Mouse (Mus musculus) stomach, embryonic 15.5 days (tissue): ENCODE measurements at regions not wholly inside any gene's neighbourhood (a gene's known extent, or its start where the extent isn't known, plus 50 kb on each side); places are given as distances from the start of the nearest gene placed in this dataset.

ENCODE experiments used
- ATAC-seq: fragments of 200-750 bp; cut with Nextera tagmentation; 2 replicates; pipeline ENCODE4 v1.8.0; 2017; ENCODE audit warnings: low read depth, moderate number of reproducible peaks, moderate TSS enrichment; ENCODE audit not compliant: insufficient read depth, low FRiP score
- H3K27ac ChIP-seq: fragments of 300-500 bp; sonication (generic); 2 replicates; pipeline ENCODE4 v1.5.1; 2015; ENCODE audit warnings: mild to moderate bottlenecking, inconsistent platforms
- H3K27me3 ChIP-seq: fragments of 300-500 bp; sonication (generic); replicated peaks from 2 replicates; pipeline ENCODE4 v1.6.1; 2015; ENCODE audit warnings: inconsistent platforms
- H3K36me3 ChIP-seq: fragments of 300-500 bp; sonication (generic); 2 replicates; pipeline ENCODE4 v1.6.1; 2015; ENCODE audit warnings: inconsistent platforms
- H3K4me1 ChIP-seq: fragments of 300-500 bp; sonication (generic); 2 replicates; pipeline ENCODE4 v1.6.1; 2015; ENCODE audit warnings: inconsistent platforms
- H3K4me2 ChIP-seq: fragments of 300-500 bp; sonication (generic); 2 replicates; pipeline ENCODE4 v1.6.1; 2015; ENCODE audit warnings: mild to moderate bottlenecking, inconsistent platforms
- H3K4me3 ChIP-seq: fragments of 300-500 bp; sonication (generic); replicated peaks from 2 replicates; pipeline ENCODE4 v1.5.1; 2015; ENCODE audit warnings: inconsistent platforms
- H3K9ac ChIP-seq: fragments of 300-500 bp; sonication (generic); 2 replicates; pipeline ENCODE4 v1.6.1; 2015; ENCODE audit warnings: inconsistent platforms
- H3K9me3 ChIP-seq: fragments of 300-500 bp; sonication (generic); 2 replicates; pipeline ENCODE4 v1.6.1; 2016; ENCODE audit warnings: inconsistent platforms
- WGBS: fragments of 180-500 bp; shearing (Covaris S2); methylation state at CpG from one replicate; pipeline ENCODE4 v1.1.7; 2015; 5-methylcytosine and 5-hydroxymethylcytosine counted together

- WGBS = 56% methylated on average over 2 of the region's 2 CpGs
- ATAC-seq = no peak
- H3K4me2 ChIP-seq = no peak overlapping the region
- H3K9ac ChIP-seq = no peak overlapping the region
- H3K4me3 ChIP-seq = no peak overlapping the region
- no peaks in the 10 kb centered on the region for H3K36me3 ChIP-seq
- no peaks in the 10 kb centered on the region for H3K27me3 ChIP-seq
- no peak overlapping the region for H3K27ac ChIP-seq
- no peaks in the 10 kb centered on the region for H3K9me3 ChIP-seq
- no peaks in the 10 kb centered on the region for H3K4me1 ChIP-seq
Observed at GRCm38 (mm10) chr11:64217181-64217580, 137.9 kb upstream of the Cox10 start.

DNA sequence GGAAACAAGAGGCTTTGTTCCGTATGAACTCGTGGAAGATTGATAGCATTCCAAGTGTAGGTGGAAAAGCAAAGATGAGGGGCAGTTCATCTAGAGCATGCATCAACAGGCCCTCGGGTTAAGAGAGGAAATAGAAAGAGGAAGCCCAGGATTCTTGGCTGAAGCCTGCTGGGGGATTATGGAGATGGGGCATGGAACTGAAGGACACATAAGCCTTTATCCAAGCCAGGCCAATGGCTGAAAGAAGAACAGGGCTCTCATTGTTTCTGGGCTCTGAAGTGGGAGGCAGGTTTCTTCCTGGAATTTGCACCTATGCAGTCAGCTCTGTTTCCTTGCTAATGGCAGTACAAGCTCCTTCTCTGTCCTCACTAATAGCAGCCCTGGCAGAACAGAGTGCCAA lies 131.6 kb upstream of the Cox10 start:
- ATAC-seq = no peak
- H3K36me3 ChIP-seq = no peaks in the 10 kb centered on the region
- H3K4me3 ChIP-seq = no peak overlapping the region
- H3K9me3 ChIP-seq = no peaks in the 10 kb centered on the region
- no peak overlapping the region for H3K9ac ChIP-seq
- H3K4me1 ChIP-seq = no peaks in the 10 kb centered on the region
- no peak overlapping the region for H3K27ac ChIP-seq
- H3K27me3 ChIP-seq = no peaks in the 10 kb centered on the region
- 42% methylated on average over 3 of the region's 3 CpGs for WGBS
- no peak overlapping the region for H3K4me2 ChIP-seq

DNA sequence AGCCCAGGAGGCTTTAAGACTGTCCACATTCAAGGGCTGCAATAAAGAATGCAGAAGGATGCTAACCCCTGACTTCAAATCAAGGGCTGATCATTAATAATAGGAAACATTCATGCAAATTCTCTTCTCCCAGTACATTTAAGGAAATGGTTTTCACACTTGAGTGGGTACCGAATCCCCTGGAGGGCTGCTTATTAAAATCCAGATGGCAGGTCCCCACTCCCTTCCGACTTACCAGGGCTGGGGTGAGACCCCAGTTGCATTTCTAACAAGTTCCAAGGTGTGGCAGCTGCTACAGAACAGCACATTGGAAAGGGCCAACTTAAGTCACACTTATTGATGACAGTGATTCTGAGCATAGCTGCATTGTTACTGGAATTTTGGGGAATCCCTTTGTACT lies 129.0 kb upstream of the Cox10 start:
- no peak overlapping the region for H3K4me3 ChIP-seq
- no peaks in the 10 kb centered on the region for H3K4me1 ChIP-seq
- WGBS = 65% methylated on average over 2 of the region's 2 CpGs

GRCm38 (mm10) chr11:64207358-64207864 lies 128.1 kb upstream of the Cox10 start:
- H3K27ac ChIP-seq = no peak overlapping the region
- no peaks in the 10 kb centered on the region for H3K27me3 ChIP-seq
- H3K9me3 ChIP-seq = no peaks in the 10 kb centered on the region
- H3K36me3 ChIP-seq = no peaks in the 10 kb centered on the region
- H3K4me2 ChIP-seq = no peak overlapping the region
- no peak for ATAC-seq
- no peak overlapping the region for H3K9ac ChIP-seq
- no peaks in the 10 kb centered on the region for H3K4me1 ChIP-seq
- no peak overlapping the region for H3K4me3 ChIP-seq
- WGBS = 64% methylated on average over 4 of the region's 4 CpGs

More for the DNA sequence above, 129.0 kb upstream of the Cox10 start:
- Histone ChIP-seq H3K9ac (no peak overlapping the region), H3K27me3 (no peaks in the 10 kb centered on the region), H3K27ac (no peak overlapping the region), H3K9me3 (no peaks in the 10 kb centered on the region), H3K36me3 (no peaks in the 10 kb centered on the region), H3K4me2 (no peak overlapping the region)
- ATAC-seq = no peak

GRCm38 (mm10) chr11:64206155-64206554 lies 126.9 kb upstream of the Cox10 start:
- no peaks in the 10 kb centered on the region for H3K27me3 ChIP-seq
- ATAC-seq = no peak
- no peak overlapping the region for H3K9ac ChIP-seq
- WGBS = 70% methylated on average over 2 of the region's 2 CpGs
- no peak overlapping the region for H3K27ac ChIP-seq
- H3K4me3 ChIP-seq = no peak overlapping the region
- H3K36me3 ChIP-seq = no peaks in the 10 kb centered on the region
- no peaks in the 10 kb centered on the region for H3K9me3 ChIP-seq
- H3K4me1 ChIP-seq = no peaks in the 10 kb centered on the region
- H3K4me2 ChIP-seq = no peak overlapping the region

DNA sequence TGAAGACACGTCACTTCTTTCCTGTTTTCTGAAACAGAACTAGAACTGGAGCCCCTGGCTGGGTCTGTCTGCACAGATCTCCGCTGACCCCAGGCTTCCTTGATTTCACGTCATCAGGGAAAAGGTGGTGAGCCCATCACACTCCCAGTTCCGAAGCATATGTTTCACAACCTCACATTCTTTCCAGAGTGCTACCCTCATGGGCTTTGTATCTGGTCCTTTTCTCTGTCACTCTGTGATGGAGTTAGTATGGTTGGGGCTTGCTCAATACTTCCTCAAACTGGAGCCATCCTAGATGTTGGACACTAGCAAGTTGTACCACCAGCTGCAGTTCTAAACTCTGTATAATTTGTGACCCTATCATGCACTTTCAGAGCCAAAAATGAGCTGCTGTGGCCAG lies 125.8 kb upstream of the Cox10 start:
- Histone ChIP-seq H3K27me3 (no peaks in the 10 kb centered on the region), H3K36me3 (no peaks in the 10 kb centered on the region), H3K9me3 (no peaks in the 10 kb centered on the region), H3K27ac (no peak overlapping the region), H3K4me1 (no peaks in the 10 kb centered on the region), H3K4me2 (no peak overlapping the region), H3K9ac (no peak overlapping the region), H3K4me3 (no peak overlapping the region)
- ATAC-seq = no peak
- 80% methylated on average over 4 of the region's 4 CpGs for WGBS

DNA sequence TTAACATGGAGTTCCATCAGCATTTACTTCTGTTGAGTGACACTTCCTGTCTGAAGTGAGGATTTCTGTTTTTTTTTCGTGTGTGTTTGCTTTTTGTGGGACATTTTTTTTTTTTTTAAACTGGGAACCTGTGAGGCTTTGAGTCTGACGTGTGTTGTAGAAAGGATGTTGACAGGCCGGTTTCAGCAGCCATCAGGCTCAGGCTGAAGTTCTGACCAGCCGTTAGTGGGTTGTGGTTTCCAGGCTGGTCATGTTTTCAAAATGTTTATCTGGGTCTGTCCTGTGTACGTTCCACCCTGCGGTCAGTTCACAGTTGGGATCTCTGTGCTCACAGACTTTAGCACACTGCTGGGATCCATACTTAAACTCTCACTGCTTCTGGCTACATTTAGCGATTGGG lies 125.0 kb upstream of the Cox10 start:
- Histone ChIP-seq H3K27me3 (no peaks in the 10 kb centered on the region), H3K4me3 (no peak overlapping the region), H3K9me3 (no peaks in the 10 kb centered on the region), H3K4me1 (no peaks in the 10 kb centered on the region), H3K36me3 (no peaks in the 10 kb centered on the region), H3K9ac (no peak overlapping the region), H3K4me2 (no peak overlapping the region), H3K27ac (no peak overlapping the region)
- 46% methylated on average over 7 of the region's 7 CpGs for WGBS
- ATAC-seq = no peak

DNA sequence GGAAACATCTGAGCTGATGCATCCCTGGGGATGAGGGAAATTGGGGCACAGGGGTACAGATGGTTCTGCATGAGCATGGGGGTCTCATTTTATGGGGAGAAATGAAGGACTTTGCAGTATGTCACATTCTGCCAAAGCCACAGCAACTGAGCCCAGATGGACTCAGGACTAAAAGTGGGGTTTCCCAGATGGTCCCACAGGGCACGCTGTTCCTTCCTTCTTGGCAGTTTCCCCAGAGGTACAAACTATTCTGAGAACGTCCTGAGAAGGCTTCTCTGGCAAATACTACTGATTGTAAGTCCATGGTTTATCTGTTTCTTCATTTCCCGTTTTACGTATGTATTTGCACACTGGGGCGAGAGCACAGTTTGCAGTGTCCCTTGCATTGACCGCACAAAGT lies 121.6 kb upstream of the Cox10 start:
- Histone ChIP-seq H3K4me2 (no peak overlapping the region), H3K4me1 (no peaks in the 10 kb centered on the region), H3K27me3 (no peaks in the 10 kb centered on the region), H3K4me3 (no peak overlapping the region), H3K9ac (no peak overlapping the region), H3K36me3 (no peaks in the 10 kb centered on the region), H3K27ac (no peak overlapping the region), H3K9me3 (no peaks in the 10 kb centered on the region)
- no peak for ATAC-seq
- 76% methylated on average over 6 of the region's 6 CpGs for WGBS

DNA sequence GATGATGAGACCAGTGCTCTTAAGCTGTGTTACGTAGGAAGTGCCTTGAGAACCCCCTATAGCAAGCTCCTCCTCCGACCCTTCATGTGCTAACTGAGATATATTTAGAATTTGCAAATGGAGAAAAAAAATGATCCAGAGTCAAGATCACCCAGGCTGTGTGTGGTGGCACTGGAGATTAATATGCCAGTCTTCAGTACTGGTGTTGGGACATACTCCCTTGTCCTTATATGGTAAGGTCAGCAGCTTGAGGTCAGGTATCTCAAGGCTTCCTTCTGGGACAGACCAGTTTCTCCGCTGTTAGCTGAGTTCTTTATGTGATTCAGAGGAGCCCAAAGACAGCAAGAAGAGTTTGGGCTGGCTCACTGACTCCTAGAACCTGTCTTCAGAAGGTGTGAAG lies 116.0 kb upstream of the Cox10 start:
- H3K9me3 ChIP-seq = no peaks in the 10 kb centered on the region
- H3K36me3 ChIP-seq = no peaks in the 10 kb centered on the region
- no peak for ATAC-seq
- no peaks in the 10 kb centered on the region for H3K4me1 ChIP-seq
- 80% methylated on average over 3 of the region's 3 CpGs for WGBS
- no peak overlapping the region for H3K9ac ChIP-seq
- no peaks in the 10 kb centered on the region for H3K27me3 ChIP-seq
- H3K27ac ChIP-seq = no peak overlapping the region
- H3K4me3 ChIP-seq = no peak overlapping the region
- no peak overlapping the region for H3K4me2 ChIP-seq

GRCm38 (mm10) chr11:64188701-64189100 lies 109.4 kb upstream of the Cox10 start:
- 50% methylated on average over 2 of the region's 2 CpGs for WGBS

DNA sequence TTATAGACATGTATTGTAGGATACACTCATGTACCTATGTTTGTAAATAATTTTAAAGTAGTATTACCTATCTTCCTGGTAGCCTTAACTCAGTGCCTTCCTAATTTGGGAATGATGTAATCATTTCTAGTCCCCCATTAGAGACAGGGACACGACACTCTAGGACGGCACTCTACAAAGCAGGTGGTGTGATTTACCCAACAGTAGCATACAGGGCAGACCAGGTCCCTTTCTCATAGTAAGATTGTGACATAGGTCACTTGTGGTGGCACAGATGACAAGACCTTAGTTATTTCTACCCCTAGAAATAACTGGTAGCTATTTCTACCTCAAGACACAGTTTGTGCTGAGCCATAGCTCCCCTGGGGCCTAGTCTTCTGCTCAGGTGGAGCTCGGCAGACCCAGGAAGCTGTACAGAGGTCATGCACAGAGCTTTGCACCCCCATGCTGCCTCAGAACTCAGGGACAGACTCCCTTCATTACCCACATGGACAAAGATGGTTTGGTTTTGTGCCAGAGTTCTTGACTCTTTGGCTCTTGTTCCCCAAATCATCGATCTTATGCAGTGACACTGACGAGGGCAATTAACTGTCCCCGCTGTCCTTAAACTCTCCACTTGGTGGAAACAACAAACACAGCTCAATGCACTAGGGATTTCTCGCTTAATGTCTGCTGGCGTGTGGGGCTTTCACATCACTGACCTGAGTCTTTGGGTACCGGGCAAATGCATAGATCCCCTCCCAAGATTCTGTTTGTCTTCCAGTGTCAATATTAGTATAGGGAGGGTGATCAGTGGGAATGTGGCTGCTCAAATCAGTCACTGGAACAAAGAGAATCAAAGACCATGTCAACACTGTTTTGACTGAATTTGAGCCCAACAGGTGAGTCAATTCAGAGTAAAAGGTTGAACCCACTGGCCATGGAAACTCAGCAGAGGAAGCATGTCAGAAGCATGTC lies 108.5 kb upstream of the Cox10 start:
- 50% methylated on average over 9 of the region's 9 CpGs for WGBS
- no peak overlapping the region for H3K27ac ChIP-seq
- no peak overlapping the region for H3K4me3 ChIP-seq
- H3K9ac ChIP-seq = no peak overlapping the region
- H3K4me1 ChIP-seq = no peaks in the 10 kb centered on the region
- H3K36me3 ChIP-seq = no peaks in the 10 kb centered on the region
- no peaks in the 10 kb centered on the region for H3K9me3 ChIP-seq
- H3K27me3 ChIP-seq = no peaks in the 10 kb centered on the region
- H3K4me2 ChIP-seq = no peak overlapping the region
- peak; percentile 86 for ATAC-seq

More at GRCm38 (mm10) chr11:64188701-64189100, 109.4 kb upstream of the Cox10 start:
- H3K9me3 ChIP-seq = no peaks in the 10 kb centered on the region
- H3K9ac ChIP-seq = no peak overlapping the region
- H3K4me2 ChIP-seq = no peak overlapping the region
- H3K27me3 ChIP-seq = no peaks in the 10 kb centered on the region
- no peaks in the 10 kb centered on the region for H3K4me1 ChIP-seq
- ATAC-seq = no peak
- no peak overlapping the region for H3K27ac ChIP-seq
- H3K36me3 ChIP-seq = no peaks in the 10 kb centered on the region
- H3K4me3 ChIP-seq = no peak overlapping the region

- WGBS = 47% methylated on average over 3 of the region's 3 CpGs
- no peak for ATAC-seq
Observed at GRCm38 (mm10) chr11:64187007-64187406, 107.7 kb upstream of the Cox10 start.

More at GRCm38 (mm10) chr11:64187007-64187406, 107.7 kb upstream of the Cox10 start:
- no peaks in the 10 kb centered on the region for H3K36me3 ChIP-seq
- no peak overlapping the region for H3K4me2 ChIP-seq
- no peak overlapping the region for H3K27ac ChIP-seq
- no peak overlapping the region for H3K4me3 ChIP-seq
- no peak overlapping the region for H3K9ac ChIP-seq
- no peaks in the 10 kb centered on the region for H3K4me1 ChIP-seq
- no peaks in the 10 kb centered on the region for H3K27me3 ChIP-seq
- no peaks in the 10 kb centered on the region for H3K9me3 ChIP-seq
